Mouse (Mus musculus): Measurements from ENCODE around the gene Akap8l. TPM values are rescaled to one million over a fixed set of nuclear protein-coding genes. Genes with fewer than 3 reads are reported as not detected.

Akap8l gene
- polyA plus RNA-seq, 1 experiment: 137 TPM

DNA sequence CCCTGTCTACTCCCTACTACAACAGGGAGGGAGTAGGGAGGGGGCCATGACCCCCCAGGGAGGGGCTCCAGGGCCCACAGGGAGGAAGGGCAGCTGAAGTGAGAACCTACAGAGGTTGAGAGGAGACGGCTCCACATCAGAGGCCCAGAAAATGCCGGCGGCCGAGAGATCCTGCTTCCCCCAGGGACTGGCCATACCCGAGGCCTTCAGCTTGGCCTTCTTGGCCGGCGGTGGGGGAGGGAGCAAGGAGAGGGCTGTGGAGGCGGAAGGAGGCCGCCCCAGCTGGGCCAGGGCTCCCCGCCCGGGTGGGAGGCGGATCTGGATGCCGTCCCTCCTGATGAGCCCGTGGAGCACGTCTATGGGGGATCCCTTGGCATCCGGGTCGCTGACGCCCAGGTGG lies 9.5 kb upstream of the Akap8l start:
- Histone ChIP-seq H3K4me3 (replicated peaks; ENCODE audit: extremely low read depth, low read depth, low read length) (no peak overlapping the region), H3K4me1 (ENCODE audit: control insufficient read depth, insufficient read depth, low read length) (peaks cover 7% of the 10 kb centered on the region; the same call in 1 of the 2 replicates)
- no peak for TF ChIP-seq POLR2A (IDR thresholded peaks at IDR 0.05; ENCODE audit: borderline replicate concordance, extremely low read depth, low read depth, low read length)
- no peak for TF ChIP-seq CTCF (IDR thresholded peaks at IDR 0.05; ENCODE audit: insufficient read depth, low read length)
- no peak for DNase-seq
- 82% methylated on average over 18 of the region's 18 CpGs for WGBS

DNA sequence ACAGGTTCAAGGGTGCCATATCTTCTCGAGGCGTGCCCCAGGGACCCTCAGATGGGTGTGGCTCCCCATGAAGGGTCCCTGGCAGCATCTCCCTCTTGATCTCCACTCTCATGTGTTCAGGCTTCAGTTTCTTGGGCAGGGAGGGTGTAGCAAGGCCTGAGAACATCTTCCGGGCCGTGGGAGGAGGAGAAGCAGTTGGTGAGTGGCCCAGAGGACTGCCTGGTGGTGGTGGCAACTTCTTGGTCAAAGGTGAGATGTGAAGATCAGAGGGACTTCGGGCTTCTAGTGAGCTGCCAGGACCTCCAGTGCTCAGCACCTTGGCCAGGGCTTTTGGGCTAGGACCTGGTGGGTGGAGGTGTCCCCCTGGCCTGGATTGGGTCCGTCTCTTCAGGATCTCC lies 8.5 kb upstream of the Akap8l start:
- no peak overlapping the region for H3K4me3 ChIP-seq (replicated peaks; ENCODE audit: extremely low read depth, low read depth, low read length)
- no peak for DNase-seq
- peaks cover 7% of the 10 kb centered on the region; the same call in 1 of the 2 replicates for H3K4me1 ChIP-seq (ENCODE audit: control insufficient read depth, insufficient read depth, low read length)
- WGBS: 89% methylated on average over 6 of the region's 6 CpGs
- TF ChIP-seq POLR2A (IDR thresholded peaks at IDR 0.05; ENCODE audit: borderline replicate concordance, extremely low read depth, low read depth, low read length) (no peak), CTCF (IDR thresholded peaks at IDR 0.05; ENCODE audit: insufficient read depth, low read length) (no peak)

DNA sequence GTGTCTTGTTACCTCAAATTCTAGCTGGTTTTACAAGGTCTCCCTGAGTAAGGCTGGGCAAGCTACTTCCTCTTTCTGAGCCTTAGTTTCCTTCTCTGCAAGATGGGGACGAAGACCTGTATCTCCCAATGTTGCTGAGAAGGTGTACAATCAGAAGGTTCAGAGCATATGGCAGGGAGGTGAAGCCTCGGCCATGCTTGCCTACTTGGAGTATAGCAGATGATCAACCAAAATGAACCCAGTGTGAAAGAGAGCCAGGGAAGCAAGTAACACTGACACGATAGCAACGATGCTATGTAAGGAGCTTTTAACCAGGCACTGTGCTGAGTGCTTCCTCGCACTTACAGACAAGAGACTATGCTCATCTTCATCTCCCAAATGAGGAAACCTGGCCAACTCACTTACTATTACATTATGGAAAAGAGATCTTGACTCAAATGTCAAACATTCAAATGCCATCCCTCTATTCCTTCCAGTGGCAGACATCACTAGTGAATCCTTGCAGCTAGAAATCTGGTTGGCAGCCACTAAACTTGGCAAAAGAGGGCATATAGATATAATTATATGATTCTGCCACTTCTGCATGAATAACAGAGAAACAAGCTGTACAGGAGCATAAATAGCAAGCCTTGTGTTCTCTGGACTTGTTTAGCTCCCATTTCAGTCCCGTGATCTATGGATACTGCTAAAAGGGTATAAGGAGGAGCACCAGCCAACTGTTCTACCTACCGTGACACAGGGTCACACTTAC lies 8.0 kb upstream of the Akap8l start:
- Histone ChIP-seq H3K4me3 (replicated peaks; ENCODE audit: extremely low read depth, low read depth, low read length) (no peak overlapping the region), H3K4me1 (ENCODE audit: control insufficient read depth, insufficient read depth, low read length) (peaks cover 6% of the 10 kb centered on the region; the same call in 1 of the 2 replicates)
- WGBS: 91% methylated on average over 7 of the region's 7 CpGs
- TF ChIP-seq POLR2A (IDR thresholded peaks at IDR 0.05; ENCODE audit: borderline replicate concordance, extremely low read depth, low read depth, low read length) (no peak), CTCF (IDR thresholded peaks at IDR 0.05; ENCODE audit: insufficient read depth, low read length) (no peak)
- no peak for DNase-seq

DNA sequence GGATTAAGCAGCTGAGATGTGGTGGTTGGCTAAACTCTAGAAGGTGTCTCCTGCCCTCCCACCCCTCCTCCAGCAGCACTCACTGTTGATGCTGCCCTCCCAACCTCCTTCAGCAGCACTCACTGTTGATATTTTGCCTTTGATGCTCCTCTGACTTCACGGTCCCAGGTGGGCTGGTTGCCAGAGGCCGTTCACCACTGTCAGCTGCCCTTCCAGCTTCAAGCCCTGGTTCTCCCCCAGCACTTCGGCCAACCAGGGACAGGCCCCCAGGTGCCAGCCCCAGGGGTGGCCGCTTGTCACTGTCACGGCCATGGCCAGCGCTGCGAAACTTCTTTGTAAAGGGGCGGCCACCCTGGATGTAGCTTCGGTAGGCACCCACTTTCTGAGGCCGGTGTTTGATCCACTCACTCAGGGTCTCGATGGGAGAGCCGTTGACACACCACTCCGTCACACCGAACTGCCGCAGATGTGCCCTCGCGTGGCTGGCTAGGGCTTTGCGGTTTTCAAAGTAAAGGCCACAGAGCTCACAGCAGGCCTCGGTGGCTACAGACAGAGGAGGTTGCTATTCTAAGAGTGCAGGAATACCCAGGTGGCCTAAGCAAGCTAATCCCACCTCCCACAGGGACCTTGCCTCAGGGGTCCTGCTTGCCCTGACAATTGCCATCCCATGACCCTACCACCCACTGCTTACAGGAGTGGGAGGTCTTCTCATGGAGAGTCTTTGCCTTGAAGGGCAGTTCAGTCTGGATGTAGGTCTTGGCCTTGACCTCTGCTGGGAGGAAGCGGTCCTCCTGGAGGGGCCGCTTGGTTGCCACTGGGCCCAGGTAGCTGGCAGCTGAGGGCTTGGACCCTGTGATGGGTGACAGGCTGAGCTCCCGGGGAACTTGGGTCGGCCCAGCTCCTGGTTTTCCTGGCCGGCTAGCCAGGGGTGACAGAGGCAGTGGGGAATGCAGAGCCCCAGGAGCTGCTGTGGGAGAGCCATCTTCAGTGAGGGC lies 6.7 kb upstream of the Akap8l start:
- WGBS: 85% methylated on average over 24 of the region's 24 CpGs
- no peak for DNase-seq
- Histone ChIP-seq H3K4me1 (ENCODE audit: control insufficient read depth, insufficient read depth, low read length) (no peaks in the 10 kb centered on the region), H3K4me3 (replicated peaks; ENCODE audit: extremely low read depth, low read depth, low read length) (no peak overlapping the region)
- TF ChIP-seq POLR2A (IDR thresholded peaks at IDR 0.05; ENCODE audit: borderline replicate concordance, extremely low read depth, low read depth, low read length) (no peak), CTCF (IDR thresholded peaks at IDR 0.05; ENCODE audit: insufficient read depth, low read length) (no peak)

DNA sequence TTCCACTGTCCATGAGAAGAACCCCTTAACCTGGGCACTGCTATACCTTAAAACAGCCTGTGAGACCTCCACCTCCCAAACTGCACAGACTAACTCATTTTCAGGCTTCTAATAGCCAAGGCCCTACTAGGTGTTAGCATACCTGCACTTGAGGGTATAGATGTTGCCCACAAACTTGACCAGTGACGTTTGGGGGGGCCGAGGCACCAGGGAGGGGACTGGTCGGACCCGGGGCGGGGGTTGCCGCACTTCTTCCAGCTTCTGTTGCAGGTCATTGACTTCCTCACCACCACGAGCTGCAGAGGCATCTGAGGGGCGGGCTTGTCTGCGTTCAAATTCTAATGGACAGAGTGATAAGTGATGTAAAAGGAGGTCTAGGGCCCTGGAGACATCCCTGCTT lies 5.9 kb upstream of the Akap8l start:
- 89% methylated on average over 9 of the region's 9 CpGs for WGBS
- TF ChIP-seq POLR2A (IDR thresholded peaks at IDR 0.05; ENCODE audit: borderline replicate concordance, extremely low read depth, low read depth, low read length) (no peak), CTCF (IDR thresholded peaks at IDR 0.05; ENCODE audit: insufficient read depth, low read length) (no peak)
- H3K4me3 ChIP-seq (replicated peaks; ENCODE audit: extremely low read depth, low read depth, low read length): no peak overlapping the region
- H3K4me1 ChIP-seq (ENCODE audit: control insufficient read depth, insufficient read depth, low read length): no peaks in the 10 kb centered on the region
- DNase-seq: no peak

- no peak for DNase-seq
- Histone ChIP-seq H3K4me3 (replicated peaks; ENCODE audit: extremely low read depth, low read depth, low read length) (no peak overlapping the region), H3K4me1 (ENCODE audit: control insufficient read depth, insufficient read depth, low read length) (no peaks in the 10 kb centered on the region)
- 96% methylated on average over 6 of the region's 6 CpGs for WGBS
- TF ChIP-seq CTCF (IDR thresholded peaks at IDR 0.05; ENCODE audit: insufficient read depth, low read length): no peak
- TF ChIP-seq POLR2A (IDR thresholded peaks at IDR 0.05; ENCODE audit: borderline replicate concordance, extremely low read depth, low read depth, low read length): no peak
Observed at GRCm38 (mm10) chr17:32355031-32355430, 4.6 kb upstream of the Akap8l start.

DNA sequence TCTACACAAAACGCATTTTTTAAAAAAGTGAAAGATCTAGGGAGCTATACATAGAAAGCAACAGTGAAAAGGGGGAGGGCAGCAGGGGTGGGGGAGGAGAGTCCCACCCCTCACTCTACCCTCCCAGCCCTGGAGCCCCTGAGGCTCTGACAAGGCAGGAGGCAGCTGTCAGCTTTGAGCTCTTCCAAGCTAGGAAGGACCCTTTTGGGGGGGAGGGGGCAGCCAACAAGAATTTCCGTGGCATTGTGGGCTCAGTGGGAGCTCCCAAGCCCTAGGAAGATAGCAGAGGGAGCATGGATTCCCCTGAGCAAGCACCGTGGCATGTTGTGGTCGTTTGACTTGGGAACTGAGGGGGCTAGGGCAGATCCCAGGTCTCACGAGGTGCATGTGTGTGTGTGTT lies 3.8 kb upstream of the Akap8l start:
- TF ChIP-seq POLR2A (IDR thresholded peaks at IDR 0.05; ENCODE audit: borderline replicate concordance, extremely low read depth, low read depth, low read length) (no peak), CTCF (IDR thresholded peaks at IDR 0.05; ENCODE audit: insufficient read depth, low read length) (no peak)

GRCm38 (mm10) chr17:32353696-32354095 lies 3.3 kb upstream of the Akap8l start:
- TF ChIP-seq CTCF (IDR thresholded peaks at IDR 0.05; ENCODE audit: insufficient read depth, low read length) (no peak), POLR2A (IDR thresholded peaks at IDR 0.05; ENCODE audit: borderline replicate concordance, extremely low read depth, low read depth, low read length) (no peak)

More for the DNA sequence above, 3.8 kb upstream of the Akap8l start:
- H3K4me1 ChIP-seq (ENCODE audit: control insufficient read depth, insufficient read depth, low read length): peaks cover 2% of the 10 kb centered on the region; the same call in 1 of the 2 replicates
- WGBS: 76% methylated on average over 5 of the region's 5 CpGs
- DNase-seq: no peak
- H3K4me3 ChIP-seq (replicated peaks; ENCODE audit: extremely low read depth, low read depth, low read length): no peak overlapping the region

GRCm38 (mm10) chr17:32351726-32352125 lies 1.3 kb upstream of the Akap8l start:
- no peak for DNase-seq
- Histone ChIP-seq H3K4me3 (replicated peaks; ENCODE audit: extremely low read depth, low read depth, low read length) (no peak overlapping the region), H3K4me1 (ENCODE audit: control insufficient read depth, insufficient read depth, low read length) (peaks cover 12% of the 10 kb centered on the region; the same call in 1 of the 2 replicates)
- TF ChIP-seq CTCF (IDR thresholded peaks at IDR 0.05; ENCODE audit: insufficient read depth, low read length): no peak
- TF ChIP-seq POLR2A (IDR thresholded peaks at IDR 0.05; ENCODE audit: borderline replicate concordance, extremely low read depth, low read depth, low read length): no peak

More at GRCm38 (mm10) chr17:32353696-32354095, 3.3 kb upstream of the Akap8l start:
- 47% methylated on average over 4 of the region's 4 CpGs for WGBS
- H3K4me1 ChIP-seq (ENCODE audit: control insufficient read depth, insufficient read depth, low read length): peaks cover 7% of the 10 kb centered on the region; the same call in 1 of the 2 replicates
- DNase-seq: no peak
- H3K4me3 ChIP-seq (replicated peaks; ENCODE audit: extremely low read depth, low read depth, low read length): no peak overlapping the region
